Mouse (Mus musculus) MEL (cell line): ENCODE data around the gene Cep126. TPM values are rescaled to one million over a fixed set of nuclear protein-coding genes. Genes with fewer than 3 reads are reported as not detected.

Experiments
- DNase-seq: peaks from one replicate; pipeline ENCODE4 v3.0.0; 2011; ENCODE audit warnings: low read depth, low spot score
- H3K27ac ChIP-seq: 2 replicates; pipeline ENCODE4 v1.5.1; 2012; ENCODE audit warnings: low read depth, mild to moderate bottlenecking, control low read depth, low read length, moderate library complexity; ENCODE audit not compliant: control insufficient read depth
- H3K27me3 ChIP-seq, 2 experiments: fragments of 150-350 bp in 1 of 2; sonication (generic) in 1 of 2; 2 replicates each; pipeline ENCODE4 v1.6.1; 2012; ENCODE audit warnings: low read length in 2 of 2, mild to moderate bottlenecking in 2 of 2, improper control_type of control experiment in 1 of 2, moderate library complexity in 1 of 2; ENCODE audit not compliant: insufficient read depth in 2 of 2, control insufficient read depth in 1 of 2
- H3K36me3 ChIP-seq, 2 experiments: 2 replicates each; pipeline ENCODE4 v1.6.1; 2012 to 2014; ENCODE audit warnings: low read length in 2 of 2, improper control_type of control experiment in 1 of 2, inconsistent platforms in 1 of 2, mild to moderate bottlenecking in 1 of 2; ENCODE audit not compliant: insufficient read depth in 2 of 2, control insufficient read depth in 1 of 2
- H3K4me1 ChIP-seq, 2 experiments: fragments of 150-350 bp in 1 of 2; sonication (generic) in 1 of 2; 2 replicates each; pipeline ENCODE4 v1.6.1; 2012; ENCODE audit warnings: low read length in 2 of 2, improper control_type of control experiment in 1 of 2, mild to moderate bottlenecking in 1 of 2; ENCODE audit not compliant: insufficient read depth in 2 of 2, control insufficient read depth in 1 of 2
- H3K4me3 ChIP-seq, 2 experiments: fragments of 150-350 bp in 1 of 2; sonication (generic) in 1 of 2; 2 replicates each; pipeline ENCODE4 v1.5.1; 2012; ENCODE audit warnings: low read depth in 2 of 2, low read length in 2 of 2, mild to moderate bottlenecking in 2 of 2, moderate library complexity in 2 of 2, control low read depth in 1 of 2, improper control_type of control experiment in 1 of 2; ENCODE audit not compliant: control insufficient read depth in 1 of 2, insufficient read depth in 1 of 2
- H3K79me2 ChIP-seq: 2 replicates; pipeline ENCODE4 v1.6.1; 2012; ENCODE audit warnings: mild to moderate bottlenecking, low read length, moderate library complexity; ENCODE audit not compliant: control insufficient read depth, poor library complexity, insufficient read depth
- H3K9ac ChIP-seq: 2 replicates; pipeline ENCODE4 v1.6.1; 2012; ENCODE audit warnings: low read depth, mild to moderate bottlenecking, control low read depth, low read length, moderate library complexity; ENCODE audit not compliant: control insufficient read depth, poor library complexity, severe bottlenecking
- H3K9me3 ChIP-seq: fragments of 150-350 bp; sonication (generic); replicated peaks from 2 replicates; pipeline ENCODE4 v1.6.1; 2012; ENCODE audit warnings: mild to moderate bottlenecking, low read length, improper control_type of control experiment, moderate library complexity; ENCODE audit not compliant: insufficient read depth
- BHLHE40 ChIP-seq: IDR thresholded peaks from 2 replicates; pipeline ENCODE4 v1.6.1; 2012; ENCODE audit warnings: low read depth, mild to moderate bottlenecking, inconsistent platforms, low read length, improper control_type of control experiment, borderline replicate concordance
- CHD1 ChIP-seq: IDR thresholded peaks from 2 replicates; pipeline ENCODE4 v1.6.1; 2012; ENCODE audit warnings: low read depth, mild to moderate bottlenecking, inconsistent platforms, low read length, improper control_type of control experiment
- E2F4 ChIP-seq: IDR thresholded peaks from 2 replicates; pipeline ENCODE4 v1.6.1; 2011; ENCODE audit warnings: low read depth, low read length, improper control_type of control experiment, borderline replicate concordance
- ELF1 ChIP-seq: IDR thresholded peaks from 2 replicates; pipeline ENCODE4 v1.6.1; 2014; ENCODE audit warnings: low read depth, mild to moderate bottlenecking, inconsistent platforms, low read length, improper control_type of control experiment, moderate library complexity
- EP300 ChIP-seq, 2 experiments: IDR thresholded peaks; 2 replicates each; pipeline ENCODE4 v1.6.1; 2011; ENCODE audit warnings: improper control_type of control experiment in 2 of 2, low read length in 2 of 2, low read depth in 1 of 2, mild to moderate bottlenecking in 1 of 2
- ETS1 ChIP-seq: IDR thresholded peaks from 2 replicates; pipeline ENCODE4 v1.6.1; 2012; ENCODE audit warnings: low read depth, mild to moderate bottlenecking, inconsistent platforms, low read length, improper control_type of control experiment, moderate library complexity
- GATA1 ChIP-seq: IDR thresholded peaks from 2 replicates; pipeline ENCODE4 v1.6.1; 2011; ENCODE audit warnings: low read depth, low read length, improper control_type of control experiment
- JUND ChIP-seq: IDR thresholded peaks from 2 replicates; pipeline ENCODE4 v1.6.1; 2011; ENCODE audit warnings: low read depth, mild to moderate bottlenecking, improper control_type of control experiment, low read length
- KAT2A ChIP-seq: conservative IDR thresholded peaks from 2 replicates; pipeline ENCODE4 v1.6.1; 2012; ENCODE audit warnings: low read depth, low read length, improper control_type of control experiment, inconsistent platforms
- MAFK ChIP-seq: IDR thresholded peaks from 2 replicates; pipeline ENCODE4 v1.6.1; 2011; ENCODE audit warnings: low read depth, mild to moderate bottlenecking, low read length, improper control_type of control experiment, borderline replicate concordance
- MYB ChIP-seq: IDR thresholded peaks from 2 replicates; pipeline ENCODE4 v1.6.1; 2011; ENCODE audit warnings: mild to moderate bottlenecking, low read depth, low read length, improper control_type of control experiment
- NELFE ChIP-seq: IDR thresholded peaks from 2 replicates; pipeline ENCODE4 v1.6.1; 2011; ENCODE audit warnings: low read depth, low read length, improper control_type of control experiment
- NRF1 ChIP-seq: IDR thresholded peaks from 2 replicates; pipeline ENCODE4 v1.6.1; 2014; ENCODE audit warnings: low read depth, mild to moderate bottlenecking, inconsistent platforms, low read length, improper control_type of control experiment, moderate library complexity; ENCODE audit not compliant: poor library complexity, insufficient read depth, severe bottlenecking
- POLR2AphosphoS2 ChIP-seq: IDR thresholded peaks from 2 replicates; pipeline ENCODE4 v1.6.1; 2011; ENCODE audit warnings: low read length, improper control_type of control experiment
- POLR2AphosphoS5 ChIP-seq: IDR thresholded peaks from 2 replicates; pipeline ENCODE4 v1.6.1; 2012; ENCODE audit warnings: low read depth, borderline replicate concordance, mild to moderate bottlenecking, inconsistent platforms, low read length, moderate library complexity, mixed read lengths
- RAD21 ChIP-seq: IDR thresholded peaks from 2 replicates; pipeline ENCODE4 v1.6.1; 2011; ENCODE audit warnings: mild to moderate bottlenecking, low read depth, low read length, improper control_type of control experiment
- TAL1 ChIP-seq: IDR thresholded peaks from 2 replicates; pipeline ENCODE4 v1.6.1; 2012; ENCODE audit warnings: mild to moderate bottlenecking, inconsistent platforms, low read length, moderate library complexity, mixed read lengths
- TBP ChIP-seq: IDR thresholded peaks from 2 replicates; pipeline ENCODE4 v1.8.0; 2011; ENCODE audit warnings: low read depth, low read length, improper control_type of control experiment
- USF1 ChIP-seq: IDR thresholded peaks from 2 replicates; pipeline ENCODE4 v1.6.1; 2014; ENCODE audit warnings: low read depth, mild to moderate bottlenecking, inconsistent platforms, low read length, improper control_type of control experiment, moderate library complexity
- ZKSCAN1 ChIP-seq: IDR thresholded peaks from 2 replicates; pipeline ENCODE4 v1.6.1; 2012; ENCODE audit warnings: low read depth, mild to moderate bottlenecking, inconsistent platforms, low read length, improper control_type of control experiment, moderate library complexity
- ZNF384 ChIP-seq: IDR thresholded peaks from 2 replicates; pipeline ENCODE4 v1.6.1; 2012; ENCODE audit warnings: low read depth, mild to moderate bottlenecking, inconsistent platforms, low read length, improper control_type of control experiment
- polyA plus RNA-seq, 2 experiments: library from polyadenylated mRNA; stranded (reverse) in 1 of 2; unstranded in 1 of 2; fragments of >175 nt in 1 of 2; fragments of >200 nt in 1 of 2; gene quantifications; 2 replicates each; pipeline versions ENCODE4 v1.2.1 to v1.2.4; 2012; ENCODE audit warnings: low replicate concordance in 2 of 2, low read depth in 1 of 2; ENCODE audit not compliant: insufficient read length in 2 of 2, insufficient read depth in 1 of 2, missing spikeins in 1 of 2
- total RNA-seq: library from RNA; depleted of rRNA; stranded (reverse); fragments of 300-350 nt; gene quantifications from 2 replicates; pipeline ENCODE4 v1.2.3, GENCODE M21; 2012

Gene Cep126
- total and polyA plus RNA-seq, 3 experiments = not detected

- no peak overlapping the region for H3K9ac ChIP-seq
- no peak overlapping the region for H3K4me3 ChIP-seq
- H3K79me2 ChIP-seq = no peaks in the 10 kb centered on the region
- no peak for DNase-seq
- H3K27ac ChIP-seq = no peak overlapping the region
- no peaks in the 10 kb centered on the region for H3K36me3 ChIP-seq
- H3K4me1 ChIP-seq = no peaks in the 10 kb centered on the region
- no peaks in the 10 kb centered on the region for H3K27me3 ChIP-seq
- H3K9me3 ChIP-seq = no peaks in the 10 kb centered on the region
- TF ChIP-seq EP300 (IDR thresholded peaks at IDR 0.05; ENCODE audit: low read depth in 1 of 2, low read length in 2 of 2) (no peak), E2F4 (no peak), ETS1 (no peak), POLR2AphosphoS5 (no peak), TAL1 (no peak), NRF1 (no peak), KAT2A (no peak), ZKSCAN1 (no peak), BHLHE40 (no peak), ZNF384 (no peak), RAD21 (no peak), TBP (no peak), JUND (no peak), POLR2AphosphoS2 (no peak)
Observed at GRCm38 (mm10) chr9:8073203-8073755, 60.8 kb downstream of the Cep126 start.

- no peaks in the 10 kb centered on the region for H3K9me3 ChIP-seq
- H3K4me1 ChIP-seq = no peaks in the 10 kb centered on the region
- H3K36me3 ChIP-seq = no peaks in the 10 kb centered on the region
- TF ChIP-seq MAFK = no peak
- TF ChIP-seq ELF1 = no peak
- no peak for TF ChIP-seq MYB
- no peak for TF ChIP-seq CHD1
- no peak for TF ChIP-seq GATA1
- no peak for TF ChIP-seq BHLHE40
- TF ChIP-seq NELFE = no peak
- no peak for TF ChIP-seq EP300 (IDR thresholded peaks at IDR 0.05; ENCODE audit: low read depth in 1 of 2, low read length in 2 of 2)
- no peak for TF ChIP-seq USF1
- H3K79me2 ChIP-seq = no peaks in the 10 kb centered on the region
- H3K9ac ChIP-seq = no peak overlapping the region
- no peak for DNase-seq
- H3K4me3 ChIP-seq = no peak overlapping the region
- H3K27me3 ChIP-seq = no peaks in the 10 kb centered on the region
- H3K27ac ChIP-seq = no peak overlapping the region
Observed at GRCm38 (mm10) chr9:8059636-8060035, 74.5 kb downstream of the Cep126 start.
